Mouse (Mus musculus) testis, adult 2 months (tissue): ENCODE data around the gene Kcnk13.

Source experiments
- CTCF ChIP-seq: fragments of 200-500 bp; IDR thresholded peaks from 2 replicates; pipeline ENCODE4 v1.5.1; 2012; ENCODE audit warnings: low read depth, mild to moderate bottlenecking, inconsistent platforms, low read length, moderate library complexity; ENCODE audit not compliant: control insufficient read depth, insufficient read depth, insufficient replicate concordance
- POLR2A ChIP-seq: fragments of 200-500 bp; IDR thresholded peaks from 2 replicates; pipeline ENCODE4 v1.6.1; 2012; ENCODE audit warnings: low read depth, mild to moderate bottlenecking, inconsistent platforms, low read length, moderate library complexity; ENCODE audit not compliant: control insufficient read depth

DNA sequence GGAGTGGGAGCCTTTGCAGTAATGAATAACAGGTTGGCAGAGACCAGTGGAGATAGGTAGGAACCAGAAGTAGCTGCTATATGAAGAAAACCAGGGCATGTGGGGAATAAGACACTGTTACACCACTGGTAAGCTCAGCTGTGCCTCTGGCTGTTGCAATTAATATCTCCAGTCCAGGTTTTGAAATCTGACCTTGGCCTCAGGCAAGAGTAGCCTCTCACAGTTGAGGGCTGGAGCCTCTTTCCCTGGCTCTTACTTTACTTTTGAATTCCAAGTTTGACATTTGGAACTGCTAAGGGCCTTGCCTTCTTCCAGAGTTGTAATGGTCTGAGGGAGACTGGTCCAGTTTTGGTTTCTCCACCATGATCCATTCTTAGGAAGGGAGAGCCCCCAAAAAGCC, 97.5 kb downstream of the Kcnk13 start:
- TF ChIP-seq POLR2A (no peak), CTCF (no peak)
